Mouse (Mus musculus): ENCODE measurements at regions not wholly inside any gene's neighbourhood (a gene's known extent, or its start where the extent isn't known, plus 50 kb on each side); places are given as distances from the start of the nearest gene placed in this dataset.

DNA sequence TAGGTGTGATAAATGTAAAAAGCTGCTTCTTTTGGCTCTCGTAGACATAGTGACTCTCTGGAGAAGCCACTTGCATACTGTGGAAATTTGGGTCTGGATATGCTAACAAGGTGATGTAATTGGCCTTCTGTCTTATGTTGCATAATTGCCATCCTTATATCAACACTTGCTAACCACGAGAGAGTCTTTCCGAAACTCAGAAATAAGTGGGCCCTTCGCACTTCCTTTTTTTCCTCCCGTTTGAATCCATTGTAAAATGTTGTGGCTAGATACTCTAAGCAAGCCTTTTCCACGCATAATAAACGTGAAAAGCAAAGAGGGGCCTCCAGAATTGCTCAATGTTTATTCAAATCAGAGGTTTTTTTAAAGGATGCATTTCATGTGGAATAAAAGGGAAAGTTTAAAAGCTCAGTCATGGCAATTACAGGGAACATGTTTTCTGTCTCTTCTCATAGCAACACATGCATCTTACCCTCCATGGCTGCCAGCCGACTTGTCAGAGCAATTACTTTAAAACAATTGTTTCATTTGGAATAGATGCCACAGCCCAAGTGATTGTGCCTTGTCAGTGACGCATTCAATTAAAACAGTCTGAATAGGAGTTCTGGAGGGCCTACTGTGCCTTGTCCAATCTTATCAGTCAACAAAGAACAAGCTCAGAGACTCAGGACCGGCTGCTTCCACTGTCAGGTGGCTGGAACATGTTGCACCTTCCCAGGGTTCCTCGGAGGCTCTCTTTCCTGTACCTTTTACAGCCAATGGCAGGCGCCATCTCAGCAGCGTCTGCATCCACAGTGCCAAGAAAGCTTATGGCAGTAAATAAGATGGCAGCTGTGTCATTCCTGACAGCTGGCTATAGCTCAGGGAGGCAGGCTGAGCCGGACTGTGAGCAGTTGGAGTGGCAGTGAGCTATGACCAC lies 680.7 kb downstream of the Stpg2 start:
- intact Hi-C loops (cut with DNase I) = no loop called here
- no peak for DNase-seq

GRCm38 (mm10) chr3:139887265-139887664 lies 681.8 kb downstream of the Stpg2 start:
- intact Hi-C loops (cut with DNase I) = no loop called here
- DNase-seq = no peak

GRCm38 (mm10) chr3:139888537-139888936 lies 683.0 kb downstream of the Stpg2 start:
- no peak for DNase-seq
- intact Hi-C loops (cut with DNase I) = no loop called here

- no peak for DNase-seq
- intact Hi-C loops (cut with DNase I) = no loop called here
Measured at GRCm38 (mm10) chr3:139890186-139890585, 684.7 kb downstream of the Stpg2 start.

DNA sequence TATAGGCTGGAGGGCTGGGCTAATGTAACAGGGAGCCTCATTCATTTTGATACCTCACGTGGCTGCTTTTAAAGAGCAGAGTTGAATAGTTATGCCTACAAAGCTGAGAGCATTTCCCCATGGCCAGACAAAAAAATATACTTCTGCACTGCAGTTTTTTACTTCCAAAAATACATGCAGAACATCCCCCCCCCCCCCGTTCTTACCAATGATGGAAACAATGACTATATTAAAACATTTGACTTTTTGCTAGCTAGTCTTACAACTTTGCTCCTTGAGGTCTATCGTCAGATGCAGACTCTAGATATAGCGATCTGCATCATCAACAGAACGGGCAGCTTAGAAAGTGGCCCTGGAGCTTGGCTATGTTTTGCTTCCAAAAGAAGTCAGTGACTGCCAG lies 692.4 kb downstream of the Stpg2 start:
- intact Hi-C loops (cut with DNase I) = no loop called here
- DNase-seq = no peak

GRCm38 (mm10) chr3:139899213-139899612 lies 693.7 kb downstream of the Stpg2 start:
- DNase-seq = no peak
- intact Hi-C loops (cut with DNase I) = no loop called here

DNA sequence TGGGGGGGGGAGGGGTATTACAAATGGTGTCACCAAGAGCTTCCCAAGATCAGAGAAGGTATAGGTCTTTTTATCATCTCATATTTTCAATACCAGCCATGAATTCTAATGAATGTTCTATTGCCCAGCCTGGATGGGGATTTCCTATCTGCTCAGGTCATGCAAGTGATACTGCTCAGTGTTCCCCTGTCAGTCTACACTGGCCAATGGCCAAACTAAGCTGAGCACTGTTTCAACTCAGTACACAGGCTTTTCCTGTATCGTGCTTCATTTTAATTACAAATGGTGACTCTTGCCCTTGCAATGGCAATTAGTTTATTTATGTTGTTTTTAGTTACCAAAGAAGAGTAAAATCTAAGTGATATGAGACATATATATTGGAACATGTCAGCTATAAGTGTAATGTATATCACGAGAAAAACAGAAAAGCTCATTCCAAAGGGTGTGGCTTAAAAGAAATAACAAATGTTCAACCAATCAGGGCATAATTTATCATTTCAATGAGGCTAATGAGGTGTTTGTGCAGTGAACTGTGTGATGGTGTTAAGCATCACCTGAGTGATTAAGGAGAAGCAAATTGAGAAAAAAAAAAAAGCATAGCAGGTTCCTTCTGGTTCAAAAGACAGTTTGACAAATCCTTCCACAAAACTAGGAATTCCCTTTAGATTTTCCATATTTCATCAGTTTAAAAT lies 708.3 kb downstream of the Stpg2 start:
- intact Hi-C loops (cut with DNase I) = no loop called here

DNA sequence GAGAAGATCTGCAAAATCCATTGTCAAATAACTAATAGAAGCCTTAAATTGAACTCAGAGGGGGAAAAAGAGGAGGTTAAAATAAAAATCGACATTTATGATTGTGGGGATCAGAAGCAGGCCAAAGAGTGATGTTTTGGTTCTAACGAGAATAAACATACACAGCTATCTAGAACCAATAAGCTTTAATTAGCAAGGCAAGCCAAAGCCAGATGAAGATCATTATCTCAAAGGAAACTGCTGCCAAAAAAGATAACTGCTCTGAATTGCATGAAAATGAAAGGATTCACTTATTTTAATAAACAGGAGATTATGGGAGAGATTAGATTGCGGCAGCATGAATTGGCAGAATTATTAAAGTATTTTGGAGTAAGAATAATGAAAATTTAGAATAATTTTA lies 716.8 kb downstream of the Stpg2 start:
- intact Hi-C loops (cut with DNase I) = no loop called here

More for the DNA sequence above, 708.3 kb downstream of the Stpg2 start:
- DNase-seq = no peak

DNA sequence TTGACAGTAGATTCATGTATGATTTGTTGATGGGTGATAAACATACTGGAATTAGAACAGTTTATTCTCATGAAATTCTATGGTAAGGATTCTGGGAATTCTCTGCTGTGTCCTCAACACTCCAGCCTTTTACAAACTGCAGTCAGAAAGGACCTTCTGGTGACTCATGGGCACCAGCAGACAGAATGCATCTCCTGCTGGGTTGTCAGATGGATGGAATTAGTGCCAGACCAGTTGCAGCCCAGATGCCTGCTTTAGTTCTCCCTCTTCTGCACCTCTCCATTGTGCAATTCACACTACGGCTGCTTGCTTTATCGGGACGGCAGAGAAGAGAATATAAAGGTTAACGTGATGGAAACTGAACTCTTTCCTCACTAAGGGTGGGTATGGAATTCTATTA lies 727.5 kb downstream of the Stpg2 start:
- intact Hi-C loops (cut with DNase I) = no loop called here
- DNase-seq = no peak

More for the DNA sequence above, 716.8 kb downstream of the Stpg2 start:
- no peak for DNase-seq

DNA sequence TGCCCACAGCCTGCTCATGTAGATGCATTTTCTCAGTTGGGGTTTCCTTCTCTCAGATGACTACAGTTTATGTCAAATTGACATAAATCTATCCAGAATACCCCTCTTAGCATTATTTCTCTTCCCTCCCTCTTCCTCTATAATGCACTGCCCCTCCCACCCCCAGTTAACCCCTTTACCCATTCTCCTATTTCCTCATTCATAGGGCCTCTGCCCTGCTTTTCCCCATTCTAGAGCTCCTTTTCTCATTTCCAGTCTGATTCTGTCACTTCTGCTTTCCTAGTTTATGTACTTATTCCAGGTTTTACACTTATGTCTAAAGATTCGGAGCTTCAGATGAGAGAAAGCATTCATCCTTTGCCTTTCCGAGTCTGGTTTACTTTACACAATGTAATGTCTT lies 740.7 kb downstream of the Stpg2 start:
- intact Hi-C loops (cut with DNase I) = no loop called here
- no peak for DNase-seq

GRCm38 (mm10) chr3:139947247-139947646 lies 741.8 kb downstream of the Stpg2 start:
- intact Hi-C loops (cut with DNase I) = no loop called here
- no peak for DNase-seq

DNA sequence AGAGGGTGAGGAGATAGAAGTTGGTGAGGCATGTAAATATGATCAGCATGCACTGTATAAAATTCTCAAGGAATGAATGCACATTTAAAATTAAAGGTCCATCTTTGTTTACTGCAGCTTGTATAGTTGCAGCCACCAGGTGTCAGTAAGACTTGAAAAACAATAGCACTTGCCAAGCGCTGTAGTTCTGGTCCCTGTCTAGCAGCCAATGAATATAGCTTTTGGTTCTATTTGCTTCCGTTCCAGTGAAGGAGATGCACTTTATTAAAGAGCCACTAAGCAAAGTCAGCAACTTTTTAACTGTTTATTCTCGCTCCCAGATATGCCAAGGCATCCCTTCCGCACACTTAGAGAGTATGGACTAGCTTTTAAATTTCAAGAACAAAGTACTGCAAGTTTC lies 743.6 kb downstream of the Stpg2 start:
- no peak for DNase-seq

GRCm38 (mm10) chr3:139950016-139950705 lies 744.7 kb downstream of the Stpg2 start:
- DNase-seq = no peak
- intact Hi-C loops (cut with DNase I) = no loop called here

More for the DNA sequence above, 743.6 kb downstream of the Stpg2 start:
- intact Hi-C loops (cut with DNase I) = no loop called here

GRCm38 (mm10) chr3:139951516-139951915 lies 746.0 kb downstream of the Stpg2 start:
- no peak for DNase-seq
- intact Hi-C loops (cut with DNase I) = no loop called here

DNA sequence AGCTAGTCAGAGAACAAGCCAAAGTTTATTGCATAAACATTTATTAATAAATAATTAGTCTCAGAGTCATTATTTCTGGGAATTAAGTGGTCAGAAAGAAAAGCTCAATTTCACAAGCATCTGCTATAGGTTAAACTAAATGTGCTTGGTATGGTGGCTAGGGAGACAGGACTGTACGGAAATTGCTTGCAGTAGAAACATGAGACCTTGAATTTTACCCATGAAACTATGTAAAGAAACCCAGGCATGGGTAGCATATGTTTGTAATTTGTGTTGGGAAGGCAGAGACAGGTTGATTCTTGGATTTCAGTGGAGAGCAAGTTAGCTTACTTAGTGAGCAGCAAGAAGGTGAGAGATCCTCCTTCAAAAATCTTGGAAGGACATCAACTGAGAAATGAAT lies 772.7 kb downstream of the Stpg2 start:
- no peak for DNase-seq
- intact Hi-C loops (cut with DNase I) = no loop called here

DNA sequence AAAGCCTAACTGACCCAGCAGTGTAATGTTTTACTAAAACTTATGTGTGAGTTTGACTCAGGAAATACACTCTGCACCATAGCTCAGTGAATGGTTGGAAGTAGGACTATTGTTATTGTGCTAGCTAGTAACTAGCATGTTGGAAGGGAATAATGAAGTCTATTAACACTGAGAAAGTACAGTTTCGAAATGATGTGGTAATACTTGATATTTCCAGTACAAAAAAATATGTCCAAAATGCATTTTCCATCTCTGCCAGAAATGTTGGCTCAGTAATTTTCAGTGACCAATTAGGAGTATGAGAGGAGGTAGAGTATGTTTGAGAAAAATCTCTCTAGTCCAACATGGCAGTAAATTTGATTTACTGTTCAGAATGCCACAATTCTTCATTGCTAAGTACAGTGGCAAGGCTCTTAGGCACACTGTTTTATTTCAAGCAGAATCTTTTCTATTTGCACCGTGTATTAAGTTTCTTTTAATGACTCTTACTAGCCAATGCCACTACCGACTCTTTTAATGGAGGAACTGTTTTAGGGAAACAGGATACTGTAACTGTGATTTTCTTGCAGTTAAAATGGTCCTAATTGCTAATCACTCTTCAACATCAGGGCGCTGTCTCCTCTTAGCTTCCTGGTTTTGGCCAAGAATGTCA lies 780.5 kb downstream of the Stpg2 start:
- intact Hi-C loops (cut with DNase I) = no loop called here
- DNase-seq = no peak

DNA sequence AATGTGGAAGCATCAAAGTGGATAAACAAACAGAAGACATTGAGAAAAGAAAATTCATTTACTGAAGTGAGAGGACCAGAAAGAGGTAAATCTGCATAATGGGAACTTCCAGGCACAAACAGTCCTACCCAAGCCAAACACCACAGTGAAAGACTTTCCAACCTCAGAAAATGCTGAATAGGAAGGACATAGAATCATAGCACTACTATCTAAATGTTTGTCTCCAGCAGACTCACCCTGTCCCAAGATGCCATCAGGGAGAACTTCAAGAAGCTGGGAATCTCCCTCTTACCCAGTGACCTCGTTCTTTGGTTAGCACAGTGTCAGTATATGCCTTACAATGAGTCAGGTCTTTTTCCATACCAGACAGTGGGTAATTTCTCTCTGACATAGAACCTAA lies 783.4 kb downstream of the Stpg2 start:
- intact Hi-C loops (cut with DNase I) = no loop called here
- no peak for DNase-seq

- intact Hi-C loops (cut with DNase I) = no loop called here
- DNase-seq = no peak
Measured at GRCm38 (mm10) chr3:139989380-139989779, 783.9 kb downstream of the Stpg2 start.

- DNase-seq = no peak
- intact Hi-C loops (cut with DNase I) = no loop called here
Measured at GRCm38 (mm10) chr3:140012522-140012921, 807.0 kb downstream of the Stpg2 start.

DNA sequence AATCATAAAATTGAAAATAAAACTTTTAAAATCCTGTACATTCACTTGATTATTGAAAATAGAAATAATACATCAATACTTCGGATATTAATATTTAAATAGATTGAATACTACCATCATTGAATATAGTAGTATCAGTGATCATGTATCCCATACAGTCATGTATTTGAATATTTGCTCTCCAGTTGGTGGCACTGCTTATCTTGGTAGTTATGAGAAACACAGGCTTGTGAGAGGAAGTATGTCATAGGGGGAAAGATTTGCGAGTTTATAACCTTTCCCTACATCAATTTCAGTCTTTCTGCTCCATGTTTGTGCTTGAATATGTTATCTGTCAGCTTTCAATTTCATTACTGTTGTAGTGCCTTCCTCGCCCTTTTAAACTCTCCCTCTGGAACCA lies 828.6 kb downstream of the Stpg2 start:
- DNase-seq = no peak
- intact Hi-C loops (cut with DNase I) = no loop called here

- intact Hi-C loops (cut with DNase I) = no loop called here
- no peak for DNase-seq
Measured at GRCm38 (mm10) chr3:140035142-140035541, 829.6 kb downstream of the Stpg2 start.
